Mouse (Mus musculus) lung, adult 18-20 months (tissue): Measurements from ENCODE around the gene Clasp1.

Experiments
- DNase-seq, 2 experiments: peaks; one replicate each; pipeline ENCODE4 v3.0.0; 2022; ENCODE audit warnings: mixed read lengths in 2 of 2

The Clasp1 gene

DNA sequence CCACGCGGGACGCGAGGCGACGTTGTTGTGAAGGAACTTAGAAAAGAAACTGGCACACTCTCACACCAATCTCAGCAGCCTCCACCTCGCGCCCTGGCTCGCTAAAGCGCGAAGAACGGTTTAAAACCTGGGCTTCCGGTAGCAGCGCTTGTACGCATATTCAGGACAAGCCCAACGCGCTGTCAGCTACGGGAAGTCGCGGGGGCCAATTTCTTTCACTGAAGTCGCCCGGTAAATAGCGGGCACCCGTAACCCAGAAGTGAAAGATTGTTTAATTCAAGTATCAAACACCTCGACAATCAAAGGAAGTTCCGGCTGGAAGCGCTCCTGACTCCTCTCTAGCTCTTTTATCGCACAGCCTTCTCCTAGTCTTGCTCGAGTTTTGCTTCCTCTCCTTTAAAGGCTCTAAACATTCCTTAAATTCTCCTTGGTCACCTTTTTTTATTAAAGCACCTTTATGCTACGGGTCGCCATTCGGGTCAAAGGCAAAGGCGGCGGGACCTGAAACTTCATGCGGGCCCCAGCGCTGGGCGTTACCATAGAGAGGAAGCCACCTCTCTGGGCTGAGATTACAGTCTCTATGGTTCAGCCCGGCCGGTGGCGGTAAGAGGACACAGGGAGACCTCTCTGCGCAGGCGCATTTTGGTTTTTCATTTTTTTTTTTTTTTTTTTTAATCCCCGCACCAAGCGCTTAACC is at the start of gene Clasp1:
Gene Clasp1 (plus strand): TSS at position 302 of the 697 bp plus-strand sequence.
- peak; percentile 96 to 97 for DNase-seq

DNA sequence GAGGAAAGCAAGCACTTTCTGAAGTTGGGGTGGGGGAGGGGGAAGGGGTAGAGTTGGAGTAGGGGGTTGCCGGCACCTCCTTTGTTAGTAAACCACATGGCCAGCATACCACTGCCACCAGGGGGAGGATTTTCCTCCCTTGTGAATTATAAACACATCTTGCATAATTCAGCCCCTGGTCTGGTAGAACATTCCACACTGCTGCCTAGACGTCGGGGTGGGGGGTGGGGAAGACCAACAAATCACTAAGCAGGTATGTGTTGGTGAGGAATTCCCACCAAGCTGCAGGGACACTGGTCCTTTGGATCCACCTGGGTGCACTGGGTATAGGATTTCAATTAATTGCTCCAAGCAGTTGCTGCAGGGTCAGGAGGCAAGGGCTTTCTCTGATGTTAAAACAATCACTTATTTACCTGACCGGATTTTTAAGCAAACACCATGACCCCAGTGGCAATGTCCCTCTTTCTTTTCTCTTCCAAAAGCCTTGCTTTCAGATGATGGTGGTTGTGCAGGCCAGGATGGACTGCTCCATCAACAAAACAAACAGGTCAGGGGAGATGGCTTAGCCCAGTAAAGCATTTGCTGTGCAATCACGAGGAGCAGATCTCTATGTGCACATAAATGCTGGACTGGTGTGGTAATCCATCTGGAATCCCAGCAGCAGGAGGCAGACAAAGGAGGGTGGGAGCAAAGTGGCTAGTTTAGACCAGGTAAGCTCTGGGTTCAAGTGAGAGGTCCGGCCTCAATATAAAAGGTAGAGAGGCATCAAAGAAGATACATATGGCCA is 45.0 kb upstream of the Clasp1 start:
- peak; percentile 26 to 51 for DNase-seq

DNA sequence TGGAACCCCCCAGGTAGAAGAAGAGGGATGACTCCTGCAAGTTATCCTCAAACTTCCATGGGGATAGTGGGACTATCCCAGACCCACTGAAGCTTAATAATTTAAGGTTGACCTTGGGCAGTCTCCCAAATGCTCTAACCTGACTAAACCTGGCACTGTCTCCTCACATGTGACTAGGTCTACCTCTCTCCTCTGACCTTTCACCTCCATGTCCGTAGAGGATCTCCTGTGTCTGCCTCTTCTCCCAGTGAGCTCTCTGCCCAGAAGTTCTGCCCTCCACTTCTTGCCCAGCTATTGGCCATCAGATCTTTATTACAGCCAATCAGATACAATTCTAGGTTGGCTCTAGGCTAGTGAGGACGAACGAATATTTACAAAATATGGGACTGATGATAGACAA is 38.9 kb upstream of the Clasp1 start:
- no peak for DNase-seq

DNA sequence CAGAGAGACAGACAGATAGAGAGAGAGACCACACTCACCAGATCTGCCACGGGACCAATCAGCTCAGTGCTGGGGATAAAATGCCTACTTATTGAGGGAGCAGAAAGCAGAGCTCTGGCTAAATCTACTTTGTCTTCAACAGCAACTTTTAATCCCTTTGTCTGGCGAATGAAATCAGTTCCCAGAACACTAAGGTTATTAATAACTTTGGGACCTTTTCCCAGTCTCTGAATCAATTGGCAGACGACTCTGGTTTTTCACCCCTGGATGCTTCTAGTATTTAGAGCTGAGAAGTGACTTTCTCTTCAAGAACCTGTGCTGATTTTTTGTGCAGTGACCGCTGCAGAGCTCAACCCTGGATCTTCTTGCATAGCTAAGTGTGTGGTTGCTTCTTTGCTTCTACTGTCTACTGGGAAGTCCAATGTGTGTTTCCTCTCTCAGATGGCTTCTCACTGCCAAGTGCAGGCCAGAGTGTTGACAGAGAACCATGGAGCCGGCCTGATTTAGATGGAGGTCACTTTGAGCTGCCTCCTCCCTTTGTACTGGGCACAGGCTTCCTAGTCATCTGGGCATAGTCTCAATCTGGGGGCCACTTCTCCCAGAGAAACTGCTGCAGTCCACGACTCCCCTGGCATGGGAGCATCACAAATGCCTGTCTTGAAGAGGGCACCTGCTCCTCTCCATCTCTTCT is 29.6 kb upstream of the Clasp1 start:
- DNase-seq: no peak

DNA sequence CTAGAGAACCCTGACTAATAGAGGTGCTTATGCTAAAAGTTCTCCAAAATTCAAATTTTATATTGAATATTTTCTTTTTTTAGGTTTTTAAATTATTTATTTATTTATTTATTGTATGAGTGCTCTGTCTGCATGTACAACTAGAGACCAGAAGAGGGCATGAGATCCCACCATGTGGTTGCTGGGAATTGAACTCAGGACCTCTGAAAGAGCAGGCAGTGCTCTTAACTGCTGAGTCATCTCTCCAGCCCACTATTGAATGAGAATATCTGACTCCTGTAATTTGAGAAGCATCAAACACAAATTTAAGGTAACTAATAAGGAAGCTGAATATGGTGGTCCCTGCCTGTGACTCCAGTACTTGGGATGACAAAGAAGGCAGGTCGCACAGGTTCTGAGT is 20.9 kb upstream of the Clasp1 start:
- peak in 1 of 2 experiments; percentile 4 for DNase-seq

DNA sequence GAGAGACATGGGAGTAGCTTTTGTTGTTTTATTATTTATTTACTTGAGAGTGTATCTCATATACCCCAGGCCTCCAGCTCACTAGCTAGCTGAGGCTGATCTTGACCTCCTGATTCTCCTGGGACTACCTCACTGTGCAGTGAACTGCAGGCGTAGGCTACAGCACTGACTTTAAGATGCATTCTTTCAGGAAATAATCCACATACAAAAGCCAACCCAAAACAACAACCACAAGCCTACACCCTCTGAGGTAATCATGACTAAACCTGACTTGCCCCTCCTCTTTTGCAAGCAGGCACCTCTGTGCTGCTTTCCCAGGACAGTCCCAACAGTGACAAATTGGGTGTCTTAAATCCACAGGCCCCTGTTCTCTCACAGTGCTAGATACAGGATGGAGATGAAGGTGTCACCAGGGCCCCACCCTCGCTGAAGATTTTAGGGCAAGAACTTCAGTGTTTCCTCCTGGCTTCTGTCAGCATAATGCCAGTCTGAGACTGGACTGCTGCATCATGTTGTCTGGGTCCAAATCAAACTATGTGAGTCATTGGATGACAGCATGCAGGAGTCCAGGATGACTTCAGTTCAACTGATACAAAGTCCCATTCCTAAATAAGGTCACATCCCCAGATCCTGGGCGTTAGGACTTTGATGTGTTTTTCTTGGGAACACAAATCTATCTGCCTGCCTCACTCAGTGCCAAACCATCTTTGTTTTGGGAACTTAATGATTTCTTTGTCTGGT is 20.0 kb upstream of the Clasp1 start:
- DNase-seq: no peak

DNA sequence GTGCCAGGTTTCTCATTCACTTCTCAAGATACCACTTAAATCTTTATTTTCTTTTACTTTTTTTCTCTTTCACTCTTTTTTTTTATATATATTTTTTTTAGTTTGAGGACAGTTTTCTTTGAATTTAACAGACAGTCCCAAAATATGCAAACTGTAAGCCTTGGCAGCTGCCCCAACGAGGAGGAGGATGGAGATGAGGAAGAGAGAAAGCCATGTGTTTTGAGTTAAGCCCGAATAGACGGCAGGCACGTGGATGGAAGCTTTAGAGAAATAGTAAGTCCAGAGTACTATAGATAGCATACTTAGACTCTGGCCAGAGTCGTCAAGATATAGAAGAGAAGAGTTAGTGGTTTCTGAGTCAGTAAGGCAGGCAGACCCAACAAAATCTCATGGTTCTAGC is 11.1 kb upstream of the Clasp1 start:
- no peak for DNase-seq

DNA sequence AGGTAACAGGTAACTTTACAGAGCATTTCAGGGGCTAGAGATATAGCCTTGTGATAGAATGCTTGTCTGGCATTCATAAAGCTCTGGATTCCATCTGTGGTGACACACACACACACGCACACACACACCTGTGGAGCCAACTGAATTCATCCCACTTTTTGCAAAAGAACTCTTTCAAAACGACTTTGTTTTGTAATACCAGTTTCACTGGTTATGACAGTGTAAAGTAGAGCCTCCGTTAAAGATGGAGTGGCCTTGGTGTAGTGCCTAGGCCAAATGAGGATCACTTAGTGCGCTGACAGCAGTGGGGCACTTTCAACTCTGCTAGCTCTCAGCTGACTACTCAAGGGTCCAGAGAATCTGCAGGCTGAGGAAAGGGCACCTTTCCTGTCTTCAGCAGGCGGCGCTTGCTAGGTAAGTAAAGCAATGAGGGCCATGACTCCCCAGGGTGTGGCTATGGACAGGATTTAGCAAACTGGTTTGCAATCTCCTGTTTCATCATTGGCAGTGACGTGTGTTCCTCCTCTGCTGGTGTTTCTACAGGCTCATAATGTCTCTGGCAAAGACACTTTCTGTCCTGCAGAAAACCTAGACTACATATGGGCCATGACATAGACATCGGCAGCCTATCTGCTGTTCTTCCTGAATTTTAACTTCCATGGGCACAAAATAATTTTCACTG is 8.6 kb upstream of the Clasp1 start:
- DNase-seq: no peak

DNA sequence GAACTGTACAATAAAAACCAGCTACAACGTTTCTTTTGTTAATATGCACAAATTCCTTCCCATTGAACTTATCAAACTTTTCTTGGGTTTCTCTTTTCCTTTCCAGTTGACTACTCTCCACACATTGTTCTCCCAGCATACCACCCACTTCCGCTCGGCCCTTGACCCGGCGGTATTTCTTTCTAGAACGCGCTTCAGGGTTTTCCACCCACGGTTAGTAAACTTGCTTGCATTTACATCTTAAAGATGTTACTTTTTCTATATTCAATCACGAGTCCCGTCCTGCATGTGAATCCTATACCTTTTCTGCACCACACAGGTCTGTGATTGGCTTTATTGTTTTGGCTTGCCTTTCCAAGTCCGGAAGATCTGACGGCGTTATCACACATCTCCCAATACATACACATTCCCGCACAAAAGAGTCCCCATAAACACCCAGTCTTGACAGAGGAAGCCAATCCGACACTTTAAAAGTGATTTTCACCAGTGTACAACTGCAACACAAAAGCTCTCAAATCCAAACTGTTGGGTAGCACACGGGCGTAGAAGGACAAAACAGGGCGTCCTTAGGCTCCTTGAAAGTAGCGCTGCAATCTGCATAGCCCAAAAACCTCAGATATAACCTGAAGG is 616 bp upstream of the Clasp1 start:
- DNase-seq: peak; percentile 78 to 84

DNA sequence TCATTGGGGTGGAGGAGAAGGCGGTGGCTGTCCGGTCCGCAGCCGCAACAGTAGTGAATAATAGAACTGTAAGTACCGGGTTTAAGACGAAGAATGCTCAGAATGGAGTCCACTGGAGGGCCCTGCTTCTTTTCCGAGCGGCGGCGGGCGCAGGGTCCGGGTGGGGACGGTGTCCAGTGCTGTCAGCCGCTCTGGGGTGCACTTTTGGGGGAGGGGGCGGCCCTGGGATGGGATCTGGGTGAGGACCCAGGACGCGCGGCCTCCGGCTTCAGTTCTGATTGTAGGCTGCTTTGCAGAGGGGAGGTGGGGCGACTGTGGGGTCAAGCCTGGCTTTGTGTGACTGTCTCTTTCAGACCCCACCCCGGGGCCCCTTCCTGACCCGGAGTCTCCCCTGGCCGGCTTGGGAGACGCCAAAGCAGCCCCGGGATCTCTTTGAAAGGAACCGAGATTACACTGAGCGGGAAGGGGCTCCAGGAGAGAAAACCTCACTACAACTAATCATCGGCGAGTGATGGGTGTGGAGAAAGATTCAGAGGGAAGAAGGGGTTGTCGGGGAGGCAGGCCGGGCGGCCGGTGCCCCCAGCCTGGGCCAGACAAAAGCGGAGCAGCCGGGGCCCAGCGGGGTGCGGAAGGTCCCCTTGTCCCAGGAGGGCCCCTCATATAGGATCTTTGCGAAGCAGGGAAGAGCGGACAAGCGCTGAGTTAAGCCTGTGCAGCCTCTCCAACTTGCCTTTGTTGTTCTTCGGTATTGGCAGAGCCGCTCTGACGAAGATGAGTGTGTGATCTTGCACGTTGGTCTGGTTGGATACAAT is 802 bp downstream of the Clasp1 start:
- DNase-seq: no peak

DNA sequence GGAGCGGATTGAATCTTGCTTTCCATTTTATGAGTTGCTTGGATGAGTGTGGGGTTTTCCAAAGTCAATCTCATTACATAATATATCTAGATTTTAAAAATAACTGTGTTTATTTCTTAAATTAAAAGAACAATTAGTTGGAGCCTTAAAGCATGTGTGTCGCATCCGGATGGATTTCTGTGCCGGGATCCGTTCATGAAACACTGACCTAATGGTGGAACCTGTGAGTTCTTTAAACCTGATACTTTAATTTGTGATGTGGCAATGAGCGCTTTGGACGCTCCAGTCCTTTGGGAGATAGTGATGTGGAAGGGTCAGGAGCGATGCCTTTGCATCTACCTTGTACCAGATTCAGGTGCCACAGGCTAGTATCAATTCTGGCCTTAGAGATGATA is 1.4 kb downstream of the Clasp1 start:
- DNase-seq: no peak

DNA sequence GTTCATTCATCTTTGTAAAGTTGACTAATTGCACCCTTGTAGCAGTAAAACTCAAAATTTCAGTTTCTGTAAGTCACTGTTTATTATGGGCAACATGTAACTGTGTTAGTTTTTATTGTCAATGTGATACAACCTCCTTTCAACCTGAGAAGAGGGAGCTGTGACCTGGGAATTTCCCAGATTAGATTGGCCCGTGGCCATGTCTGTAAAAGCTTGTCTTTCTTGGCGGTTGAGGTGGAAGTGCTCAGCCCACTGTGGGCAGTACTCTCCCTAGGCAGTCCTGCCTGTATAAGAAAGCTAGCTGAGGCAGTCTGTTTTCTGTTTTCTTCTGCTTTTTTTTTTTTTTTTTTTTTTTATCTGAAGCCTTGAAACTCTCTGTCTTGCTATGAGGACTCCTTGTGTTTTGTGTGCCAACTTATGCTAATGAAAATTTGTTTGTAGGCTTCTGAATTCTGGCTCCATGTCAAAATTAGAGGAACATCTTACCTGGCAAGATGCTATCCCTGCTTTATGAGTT is 2.1 kb downstream of the Clasp1 start:
- DNase-seq: no peak

DNA sequence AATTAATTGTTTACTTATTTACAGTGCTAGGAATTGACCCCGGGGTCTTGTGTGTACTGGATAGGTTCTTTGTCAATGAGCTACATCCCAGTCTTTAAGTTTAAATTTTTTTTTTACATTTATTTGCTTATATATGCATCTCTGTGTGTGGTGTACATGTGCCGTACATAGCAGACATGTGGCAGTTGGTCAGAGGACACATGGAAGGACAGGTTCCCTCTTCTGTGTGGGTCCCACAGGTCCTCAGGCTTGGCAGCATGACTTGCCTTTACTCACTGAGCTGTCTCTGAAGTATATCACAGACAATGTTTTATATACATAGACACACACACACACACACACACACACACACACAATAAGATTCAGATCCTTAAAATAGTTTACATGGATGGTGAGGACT is 3.4 kb downstream of the Clasp1 start:
- DNase-seq: no peak

DNA sequence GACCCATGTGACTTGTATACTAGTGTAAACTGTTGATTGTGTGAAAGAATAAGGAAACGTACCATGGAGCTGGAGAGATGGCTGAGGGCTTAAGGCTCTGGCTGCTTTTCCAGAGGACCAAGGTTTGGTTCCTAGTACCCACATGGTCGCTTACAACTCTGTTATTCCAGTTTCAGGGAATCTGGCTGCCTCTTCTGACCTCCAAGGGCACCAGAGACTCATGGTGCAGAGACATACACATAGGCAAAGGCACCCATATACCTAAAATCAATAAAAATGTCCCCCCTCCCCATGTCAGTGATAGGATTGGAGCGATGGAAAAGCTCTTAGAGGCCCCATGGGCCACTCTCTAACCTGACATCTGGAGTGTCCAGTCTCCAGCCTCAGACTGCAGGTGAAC is 5.1 kb downstream of the Clasp1 start:
- DNase-seq: no peak

DNA sequence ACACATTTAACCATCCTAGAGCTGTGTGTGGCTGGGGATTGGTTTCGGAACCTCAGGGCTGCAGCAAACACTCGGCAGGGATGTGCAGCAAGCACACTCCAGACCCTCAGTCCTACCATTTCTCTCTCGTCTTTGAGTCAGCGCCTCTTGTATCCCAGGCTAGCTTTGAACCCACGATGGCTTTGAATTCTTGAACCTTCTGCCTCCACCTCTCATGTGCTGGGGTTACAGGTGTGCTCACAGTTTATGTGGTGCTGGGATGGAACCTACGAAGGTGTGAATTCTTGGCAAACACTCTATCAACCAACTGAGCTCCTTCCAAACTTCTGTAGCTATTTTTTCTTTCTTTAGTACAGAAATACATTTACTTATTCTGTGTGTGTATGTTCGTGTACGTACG is 9.0 kb downstream of the Clasp1 start:
- DNase-seq: no peak

DNA sequence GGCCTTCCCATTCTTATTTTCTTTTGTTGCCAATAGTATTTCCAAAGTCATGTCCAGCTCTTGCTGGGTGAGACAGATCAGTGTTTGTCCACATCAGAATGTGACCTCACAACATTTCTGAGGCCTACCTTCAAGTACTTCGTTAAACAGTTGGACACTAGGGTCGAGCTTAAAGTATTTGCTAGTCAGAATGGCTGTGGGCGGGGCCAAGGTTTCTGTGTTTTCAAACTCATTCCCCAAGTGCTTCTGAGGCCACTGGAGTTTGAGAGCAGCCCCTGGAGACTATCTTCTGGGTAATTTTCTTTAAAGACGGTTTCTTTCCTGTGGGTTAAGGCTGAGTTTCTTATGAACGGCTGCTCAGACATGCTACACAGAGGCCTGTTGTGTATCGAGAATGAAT is 9.7 kb downstream of the Clasp1 start:
- DNase-seq: peak; percentile 87 to 89

DNA sequence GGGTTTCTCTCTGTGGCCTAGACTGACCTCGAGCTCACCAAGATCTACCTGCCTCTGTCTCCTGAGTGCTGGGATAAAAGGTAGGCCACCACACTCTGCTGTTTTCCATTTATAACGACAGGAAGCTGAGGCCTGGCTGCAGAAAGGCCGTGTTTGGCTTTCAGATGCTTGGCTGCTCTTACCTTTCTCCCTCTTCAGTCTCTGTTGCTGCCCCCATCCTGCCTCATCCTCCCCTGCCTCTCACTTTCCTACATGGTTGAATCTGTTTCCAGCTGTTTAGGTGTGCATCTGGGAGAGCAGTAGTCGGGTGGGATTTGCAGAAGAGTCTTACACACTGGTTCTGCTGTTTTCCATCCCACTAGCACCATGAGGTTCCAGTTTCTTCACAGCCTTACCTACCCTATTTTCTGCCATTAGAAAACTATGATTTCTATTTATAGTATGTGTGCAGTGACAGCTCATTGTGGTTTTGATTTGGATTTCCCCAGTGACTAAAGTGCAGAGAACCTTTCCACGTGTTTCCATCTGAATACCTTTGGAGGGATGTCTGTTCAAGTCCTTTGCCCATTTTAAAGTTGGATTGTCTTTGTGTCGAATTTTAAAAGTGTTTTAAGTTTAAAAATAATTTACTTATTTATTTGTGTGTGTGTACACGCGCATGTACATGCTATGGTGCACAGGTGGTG is 10.9 kb downstream of the Clasp1 start:
- no peak for DNase-seq

DNA sequence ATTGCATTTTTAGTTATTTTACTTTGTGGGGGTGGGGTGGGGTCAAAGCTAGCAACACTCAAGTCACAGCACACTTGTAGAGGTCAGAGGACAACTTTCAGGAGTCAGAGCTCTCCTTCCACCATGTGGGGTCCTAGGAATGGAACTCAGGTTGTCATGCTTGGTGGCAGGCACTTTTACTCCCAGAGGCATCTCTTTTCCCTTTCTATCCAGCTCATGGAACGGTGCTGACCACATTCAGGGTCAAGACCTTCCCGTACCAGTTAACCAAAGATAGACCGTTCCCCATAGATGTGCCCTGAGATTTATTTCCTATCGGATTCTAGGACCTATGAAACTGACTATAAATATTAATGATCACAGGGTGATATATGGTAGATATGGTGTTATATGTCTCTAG is 13.1 kb downstream of the Clasp1 start:
- no peak for DNase-seq

DNA sequence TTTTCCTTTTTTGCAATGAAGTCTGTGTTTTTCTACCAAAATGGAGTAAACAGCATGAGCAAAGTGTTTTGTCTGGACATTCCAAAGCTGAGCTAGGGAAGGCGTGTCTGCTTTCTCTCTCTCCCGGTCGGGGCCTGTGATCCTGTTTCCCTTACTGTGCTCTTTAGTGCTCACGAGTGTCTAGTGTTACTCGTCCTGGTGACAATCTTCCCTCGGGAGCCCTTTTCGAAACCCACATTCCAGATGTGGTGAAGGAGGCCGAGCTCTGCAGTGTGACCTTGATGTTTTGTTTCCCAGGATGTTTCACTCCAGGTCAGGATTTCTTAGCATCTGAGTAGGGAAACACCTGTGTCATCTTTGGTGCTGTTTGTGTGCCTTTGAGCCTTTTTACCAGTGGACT is 13.7 kb downstream of the Clasp1 start:
- DNase-seq: no peak

DNA sequence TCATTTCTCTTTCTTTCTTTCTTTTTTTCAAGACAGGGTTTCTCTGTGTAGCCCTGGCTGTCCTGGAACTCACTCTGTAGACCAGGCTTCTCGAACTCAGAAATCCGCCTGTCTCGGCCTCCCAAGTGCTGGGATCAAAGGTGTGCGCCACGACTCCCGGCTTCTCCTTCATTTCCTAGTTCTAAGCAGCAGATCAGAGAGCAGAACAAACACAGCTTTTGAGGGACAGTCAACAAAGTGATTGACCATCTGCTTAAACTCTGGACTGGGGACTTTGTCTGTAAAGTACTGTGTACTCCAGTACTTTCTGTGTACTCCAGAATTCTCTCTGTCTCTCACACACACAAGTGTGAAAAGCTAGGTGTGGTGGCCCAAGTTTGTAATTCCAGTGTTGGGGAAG is 14.1 kb downstream of the Clasp1 start:
- DNase-seq: no peak
